Mouse (Mus musculus): ENCODE results near the gene Pcca.

Gene Pcca

DNA sequence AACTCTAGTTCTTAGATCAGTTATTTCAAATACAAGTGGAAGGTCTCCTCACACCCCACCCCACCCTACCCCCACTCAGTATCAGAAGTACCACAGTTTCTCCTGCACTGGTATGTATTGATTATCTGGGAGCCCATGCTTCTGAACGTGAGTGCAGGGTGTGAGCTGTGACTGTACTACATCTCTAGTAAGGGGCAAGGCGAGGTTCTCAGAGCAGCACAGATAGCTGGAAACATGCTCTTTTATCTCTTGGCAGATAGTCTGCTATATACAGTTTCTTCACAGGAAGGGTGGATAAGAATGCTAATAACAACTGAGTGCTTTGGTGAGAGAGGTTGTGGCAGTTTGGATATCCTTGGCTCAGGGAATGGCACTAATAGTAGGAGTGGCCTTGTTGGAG is 117.6 kb downstream of the Pcca start:
- DNase-seq = no peak

DNA sequence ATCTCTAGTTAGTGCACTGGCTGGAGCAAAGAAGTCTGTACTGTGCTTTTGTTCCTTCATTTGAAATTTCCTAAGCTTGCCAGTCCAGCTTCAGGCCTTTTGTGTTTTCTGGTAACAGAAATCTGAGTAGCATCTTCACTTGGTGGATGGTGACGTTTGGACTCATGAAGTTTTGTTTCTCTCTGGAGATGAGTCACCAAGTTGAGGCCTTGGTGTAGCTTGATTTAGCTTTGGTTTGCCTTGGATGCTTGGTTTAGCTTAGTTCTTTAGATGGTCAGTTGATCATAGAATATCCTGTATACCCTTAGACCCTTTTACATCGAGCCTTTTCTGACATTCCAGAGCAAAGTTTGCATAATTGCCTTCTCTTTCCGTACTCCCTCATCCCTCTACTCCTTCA is 141.5 kb downstream of the Pcca start:
- DNase-seq = no peak

DNA sequence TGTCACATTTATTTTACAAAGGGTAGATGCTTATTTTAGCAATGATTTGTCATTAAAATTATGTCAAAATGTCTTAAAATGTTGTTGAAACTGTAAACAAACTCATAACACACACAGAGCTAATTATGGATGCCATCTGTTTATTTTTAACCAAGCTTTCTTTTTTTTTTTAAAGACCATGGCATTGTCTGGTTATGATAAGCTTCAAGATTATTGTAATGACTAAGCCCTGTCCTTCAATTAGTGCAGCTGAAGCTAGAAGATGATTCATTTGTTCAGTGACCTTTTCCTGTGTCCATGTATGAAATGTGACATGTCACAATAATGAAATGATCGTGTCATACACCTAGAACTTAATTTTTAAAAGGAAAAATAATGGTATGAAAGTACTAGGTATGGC is 149.5 kb downstream of the Pcca start:
- peak; percentile 32 for DNase-seq

DNA sequence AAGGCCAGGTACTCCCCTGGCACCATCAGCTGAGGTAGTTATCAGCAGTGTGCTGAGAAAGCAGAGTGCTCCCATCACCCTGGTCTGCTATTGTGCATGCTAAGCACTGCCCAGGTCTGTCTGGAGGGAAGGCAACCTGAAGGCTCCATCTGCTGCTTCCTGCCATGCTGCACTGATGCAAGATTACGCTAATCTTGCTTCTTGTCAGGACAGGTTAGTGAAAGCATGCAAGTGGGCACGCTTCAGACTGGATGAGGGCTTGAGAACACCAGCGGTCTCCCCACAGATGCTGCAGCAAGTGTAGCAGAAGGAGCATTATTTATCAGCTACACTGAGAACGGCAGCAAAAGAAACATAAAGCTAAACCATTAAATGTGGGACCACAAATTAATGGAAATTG is 150.1 kb downstream of the Pcca start:
- peak; percentile 61 for DNase-seq

DNA sequence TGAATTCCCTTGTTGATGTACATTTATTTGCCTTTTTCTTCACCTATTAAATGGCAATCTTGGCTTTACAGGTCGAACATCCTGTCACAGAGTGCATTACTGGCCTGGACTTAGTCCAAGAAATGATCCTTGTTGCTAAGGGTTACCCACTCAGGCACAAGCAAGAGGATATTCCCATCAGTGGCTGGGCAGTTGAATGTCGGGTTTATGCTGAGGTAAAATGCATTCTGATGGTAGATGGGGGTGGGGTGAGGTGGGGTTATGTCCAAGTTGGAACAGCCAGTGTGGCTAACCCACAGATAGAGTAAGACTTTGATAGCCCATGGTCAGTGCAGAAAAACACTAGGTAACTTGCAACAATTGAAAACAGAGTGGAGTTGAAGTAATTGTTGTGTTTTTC is 150.7 kb downstream of the Pcca start:
- peak; percentile 60 for DNase-seq

DNA sequence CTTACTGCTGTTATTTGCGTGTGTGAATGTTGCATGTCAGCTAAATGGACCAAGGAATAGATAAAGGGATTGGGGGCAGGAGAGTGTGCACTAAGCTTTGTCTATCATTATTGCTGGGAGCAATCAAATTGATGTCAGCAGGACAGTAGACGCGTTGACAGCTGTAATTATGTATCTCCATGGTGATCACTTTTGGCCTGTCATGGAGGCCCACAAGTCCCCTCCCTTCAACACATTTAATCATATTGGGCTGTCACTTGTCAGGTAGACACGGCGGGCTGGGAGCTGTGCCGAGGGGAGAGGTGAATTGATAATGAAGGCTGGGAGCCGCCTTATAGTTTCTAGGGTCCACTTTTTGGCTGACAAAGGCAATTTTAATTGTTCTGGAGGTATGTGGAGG is 153.3 kb downstream of the Pcca start:
- DNase-seq = no peak

DNA sequence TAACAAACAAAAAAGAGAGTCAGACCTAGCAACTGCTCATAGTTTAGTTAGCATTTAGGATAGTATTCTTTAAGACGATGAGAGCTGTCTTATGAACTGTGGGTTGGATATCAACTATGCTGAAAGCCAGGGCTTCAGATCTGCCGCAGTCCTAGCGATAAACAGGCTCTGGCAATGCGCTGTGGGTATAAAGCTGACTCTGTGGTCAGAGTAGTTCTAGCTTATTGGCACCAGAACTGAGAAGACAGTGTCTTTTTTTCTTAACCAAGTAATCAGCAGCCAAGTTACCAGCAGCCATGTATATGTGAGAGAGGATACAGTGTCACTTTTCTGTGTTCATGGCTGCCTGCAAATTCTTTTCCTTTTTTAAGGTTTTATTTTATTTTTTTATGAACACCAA is 154.3 kb downstream of the Pcca start:
- DNase-seq = no peak

DNA sequence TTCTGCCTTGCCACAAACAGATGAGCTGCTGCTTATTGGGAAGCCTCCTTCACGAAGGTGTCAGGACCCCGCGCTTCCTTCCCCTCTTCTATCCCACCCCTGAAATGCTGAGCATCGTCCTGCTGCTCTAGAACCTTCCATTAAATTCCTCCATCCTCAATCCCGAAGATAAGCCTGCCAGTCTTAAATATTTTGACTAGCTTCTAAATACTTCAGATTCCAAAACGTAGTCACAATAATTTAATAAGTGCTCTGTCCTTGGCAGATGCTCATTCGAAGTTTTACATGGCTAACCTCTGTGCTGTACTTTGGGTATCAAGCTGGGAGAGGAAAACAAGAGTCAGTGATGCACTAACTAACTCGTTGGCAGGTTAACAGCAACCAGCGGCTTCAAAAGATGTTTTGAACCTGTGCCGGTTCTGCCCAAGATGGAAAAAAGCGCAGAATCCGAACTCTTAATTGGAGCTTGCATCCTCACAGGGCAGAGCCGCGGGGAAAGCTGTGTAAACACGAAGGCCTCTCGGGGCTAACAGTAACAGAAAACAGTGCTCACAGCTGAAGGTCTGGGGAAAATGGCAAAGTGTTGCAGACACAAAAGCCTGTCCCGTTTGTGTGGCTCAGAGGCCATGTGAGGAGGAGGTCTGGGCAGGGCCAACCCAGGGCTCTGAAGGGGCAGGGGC is 155.2 kb downstream of the Pcca start:
- DNase-seq = no peak

DNA sequence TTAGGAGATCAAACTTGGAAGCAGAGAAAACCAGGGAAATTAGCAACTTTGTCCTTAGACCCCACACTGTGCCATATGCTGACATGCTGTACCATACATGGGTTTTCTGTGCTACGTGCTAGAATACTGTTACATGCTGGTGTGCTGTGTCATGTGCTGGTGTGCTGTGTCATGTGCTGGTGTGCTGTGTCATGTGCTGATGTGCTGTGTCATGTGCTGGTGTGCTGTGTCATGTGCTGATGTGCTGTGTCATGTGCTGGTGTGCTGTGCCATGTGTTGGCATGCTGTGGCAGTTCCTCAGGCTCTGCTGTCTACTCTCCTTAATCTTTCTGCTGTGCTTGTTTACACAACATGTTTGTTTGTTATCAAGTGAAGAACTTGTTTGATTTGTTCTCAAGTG is 157.4 kb downstream of the Pcca start:
- DNase-seq = no peak

DNA sequence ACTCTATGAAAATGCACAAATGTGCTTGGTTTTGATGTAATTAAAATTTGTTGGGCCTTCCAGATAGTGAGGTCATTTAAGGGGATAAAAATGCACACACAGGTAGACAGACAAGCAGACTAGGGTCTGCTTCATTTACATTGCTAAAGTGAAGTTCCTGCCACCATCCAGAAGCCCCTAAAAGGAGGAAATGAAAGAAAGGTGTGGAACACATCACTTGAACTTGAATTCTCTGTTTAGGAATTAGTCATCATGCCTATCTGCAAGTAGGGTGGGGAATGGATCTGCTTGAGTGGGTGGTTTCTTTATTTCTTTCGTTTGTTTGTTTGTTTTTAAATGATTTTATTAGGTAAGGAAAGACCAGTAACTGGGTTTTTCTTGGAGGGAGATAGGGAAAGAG is 166.2 kb downstream of the Pcca start:
- no peak for DNase-seq

DNA sequence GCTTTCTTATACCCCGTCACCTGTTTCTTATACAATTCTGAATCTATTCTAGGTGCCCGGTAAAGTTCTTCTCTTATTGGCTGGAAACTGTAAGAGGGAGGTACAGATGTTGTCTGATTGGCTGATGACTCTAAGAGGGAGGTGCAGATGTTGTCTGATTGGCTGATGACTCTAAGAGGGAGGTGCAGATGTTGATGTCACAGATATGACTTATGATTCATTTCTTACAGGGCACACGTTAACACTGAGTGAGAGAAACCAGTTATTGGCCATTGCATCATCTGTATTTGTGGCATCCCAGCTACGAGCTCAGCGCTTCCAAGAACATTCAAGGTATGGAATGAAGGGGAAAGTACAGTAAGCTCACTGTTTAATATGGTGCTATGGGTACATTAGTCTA is 179.7 kb downstream of the Pcca start:
- no peak for DNase-seq

DNA sequence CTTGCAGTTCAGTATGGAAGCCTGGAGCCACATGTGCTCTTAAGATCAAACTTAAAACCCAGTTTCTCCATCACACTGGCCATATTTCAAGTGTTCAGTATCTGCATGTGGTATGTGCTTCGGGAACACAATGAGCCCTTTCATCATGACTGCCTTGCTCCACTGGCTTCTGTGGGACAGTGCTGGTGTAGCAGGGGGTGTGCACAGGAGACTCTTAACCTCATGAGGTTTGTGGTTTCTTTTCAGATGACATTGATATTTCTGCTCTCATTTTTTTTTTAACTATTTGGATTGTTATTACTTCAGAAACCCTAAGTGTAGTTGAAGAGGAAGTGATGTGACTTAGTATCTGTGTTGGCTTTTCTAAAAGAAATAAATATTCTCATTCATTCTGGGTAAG is 180.8 kb downstream of the Pcca start:
- DNase-seq = no peak

DNA sequence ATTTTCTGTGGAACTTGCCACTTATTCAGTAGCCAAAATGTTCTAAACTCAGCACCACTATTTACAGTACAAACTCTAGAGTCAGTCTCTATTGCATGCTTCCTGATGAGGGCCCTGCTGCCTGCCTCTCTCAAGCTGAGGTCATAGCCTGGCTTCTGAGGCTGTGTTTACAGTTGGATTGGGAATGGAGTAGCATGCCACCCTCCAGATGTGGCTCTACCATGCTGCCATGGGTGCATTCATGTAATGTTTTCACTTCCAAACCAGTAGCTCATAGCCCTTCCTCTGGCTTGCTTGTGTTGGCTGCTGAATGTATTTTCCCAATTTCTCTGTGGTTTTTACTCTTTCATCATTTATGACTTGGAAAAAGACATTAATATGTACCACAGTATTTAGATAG is 181.9 kb downstream of the Pcca start:
- no peak for DNase-seq

DNA sequence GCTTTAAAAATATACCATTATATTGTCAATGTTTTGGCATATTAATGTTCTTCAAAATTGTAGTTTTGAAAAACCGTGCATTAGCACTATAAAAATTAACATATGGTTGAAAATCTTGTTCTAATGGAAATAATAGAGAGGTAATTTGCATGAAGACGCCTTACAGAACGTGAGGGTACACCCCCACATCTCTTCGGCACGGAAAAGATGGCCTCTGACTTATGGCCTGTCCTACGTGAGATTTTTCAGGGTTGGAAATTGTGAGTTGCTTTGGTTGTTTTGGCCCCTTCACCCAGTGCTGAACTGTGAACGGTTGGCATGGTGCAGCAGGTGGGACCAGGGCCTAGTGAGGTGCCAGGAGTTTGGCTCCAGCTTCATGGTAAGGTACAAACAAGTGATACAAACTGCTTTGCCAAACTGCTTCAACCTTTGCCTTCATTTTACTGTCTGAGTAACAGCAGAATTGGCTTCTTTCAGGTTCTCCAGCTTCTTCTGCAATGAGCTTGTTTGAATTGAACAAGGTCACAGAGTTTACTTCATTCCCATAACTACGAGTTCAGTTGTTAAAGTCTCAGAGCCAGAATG is 185.5 kb downstream of the Pcca start:
- DNase-seq = no peak

DNA sequence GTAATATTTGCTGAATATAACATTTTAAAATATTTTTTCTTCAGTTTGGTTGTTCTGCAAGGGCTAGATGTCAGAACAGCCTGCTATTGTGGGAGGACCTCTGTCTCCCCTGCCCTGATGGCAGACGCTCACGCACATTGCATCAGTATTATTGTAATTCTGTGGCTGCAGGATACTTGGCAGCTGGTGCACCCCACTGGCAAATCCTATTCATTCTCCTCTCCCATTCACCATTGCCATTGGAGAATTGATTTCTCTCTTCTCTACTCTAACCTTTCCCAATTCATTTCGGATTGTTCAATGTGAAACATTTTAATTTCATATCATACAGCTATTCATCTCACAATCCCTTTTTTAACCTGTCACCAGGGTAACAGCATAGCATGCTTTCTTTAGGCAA is 186.9 kb downstream of the Pcca start:
- DNase-seq = peak; percentile 33

DNA sequence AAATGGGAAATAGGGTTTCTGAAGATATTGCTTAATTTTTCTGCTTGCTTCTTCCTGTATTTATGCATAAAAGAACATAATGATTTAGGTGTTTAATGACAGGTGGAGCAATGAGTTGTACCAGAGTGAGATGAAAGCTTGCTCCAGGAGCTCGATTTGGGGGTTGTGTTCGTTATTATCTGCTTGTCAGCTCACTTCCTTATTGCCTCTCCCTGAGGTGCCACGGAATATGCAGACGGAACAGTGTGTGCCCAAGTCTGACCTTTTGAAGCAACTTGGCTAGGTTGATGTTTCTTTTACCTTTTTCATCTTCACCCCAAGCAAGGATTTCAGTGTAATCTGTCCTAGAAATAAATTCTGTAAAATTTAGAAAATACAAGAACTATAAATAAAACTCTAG is 187.6 kb downstream of the Pcca start:
- no peak for DNase-seq

DNA sequence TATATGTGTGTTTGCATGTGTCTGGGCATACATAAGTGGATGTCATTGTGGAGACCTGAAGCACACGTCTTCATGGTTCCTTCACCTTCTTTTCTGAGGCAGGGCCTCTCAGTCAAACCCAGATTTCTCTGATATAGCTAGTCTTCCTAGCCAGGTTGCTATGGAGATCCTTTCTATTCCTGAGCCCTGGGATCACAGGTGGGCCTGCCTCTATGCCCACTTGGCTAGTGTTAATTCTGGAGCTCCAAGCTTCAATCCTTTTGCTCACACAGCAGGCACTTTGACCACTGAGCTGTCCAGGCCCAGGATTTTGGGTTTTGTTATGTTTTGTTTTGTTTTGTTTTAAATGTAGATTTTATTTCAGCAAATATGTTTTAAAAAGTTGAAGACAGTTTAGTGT is 192.3 kb downstream of the Pcca start:
- no peak for DNase-seq

DNA sequence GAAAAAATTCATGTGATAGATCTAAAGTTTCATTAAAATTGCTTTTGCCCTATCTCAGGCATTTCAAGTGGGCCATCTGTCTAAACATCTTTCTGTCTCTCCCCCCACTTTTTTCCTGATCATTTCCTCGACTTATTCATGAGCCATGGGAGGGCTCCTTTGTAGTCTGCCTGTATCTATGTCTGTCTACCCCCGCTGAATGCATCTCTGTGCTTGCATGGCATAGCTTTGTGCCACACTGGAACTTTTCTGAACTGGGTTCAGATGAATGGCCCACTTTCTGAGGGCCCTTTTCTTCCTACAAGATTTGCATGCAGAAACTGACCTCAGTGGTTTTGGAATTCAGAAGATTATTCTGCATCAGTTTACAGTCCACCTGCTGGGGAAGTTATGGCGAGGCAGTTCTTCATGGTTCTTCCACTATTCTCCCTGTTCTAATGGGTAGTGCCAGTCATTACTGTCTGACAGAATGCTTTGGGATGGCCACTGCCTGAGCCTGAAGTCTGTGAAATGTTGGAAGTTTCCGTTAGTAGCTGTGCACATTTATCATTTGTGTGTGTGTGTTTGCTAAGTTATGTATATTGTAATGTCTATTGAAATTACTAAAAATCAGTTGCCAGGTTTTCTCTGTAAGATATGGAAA is 195.4 kb downstream of the Pcca start:
- DNase-seq = no peak

DNA sequence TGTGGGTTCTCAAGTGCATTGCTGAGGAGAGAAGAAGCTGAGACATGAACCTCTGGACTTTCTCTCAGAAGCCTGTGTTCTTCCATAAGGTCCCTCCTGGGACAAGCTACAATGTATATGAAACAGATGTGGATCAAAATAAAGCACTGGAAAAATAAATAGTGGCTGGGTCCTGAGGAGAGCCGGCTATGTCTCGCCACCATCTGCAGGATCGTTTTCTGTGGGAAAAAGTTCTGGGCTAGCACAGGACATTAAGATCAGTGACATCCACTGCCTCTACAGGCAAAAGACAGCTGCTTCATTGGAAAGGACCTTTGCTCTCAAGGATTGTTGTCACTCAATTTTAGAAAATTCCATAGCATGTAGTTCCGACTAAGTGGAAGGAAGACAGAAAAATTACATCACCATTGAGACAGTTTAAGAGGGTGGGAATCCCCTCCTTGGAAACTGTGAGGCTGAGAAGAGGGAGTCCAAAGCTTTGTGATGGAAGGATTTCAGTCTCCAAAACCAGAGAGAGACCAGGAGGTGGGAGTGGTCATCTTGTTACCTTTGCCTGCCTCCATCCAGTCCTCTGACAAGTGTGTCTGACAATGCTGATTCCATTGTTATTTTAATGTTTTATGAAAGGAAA is 196.9 kb downstream of the Pcca start:
- no peak for DNase-seq

DNA sequence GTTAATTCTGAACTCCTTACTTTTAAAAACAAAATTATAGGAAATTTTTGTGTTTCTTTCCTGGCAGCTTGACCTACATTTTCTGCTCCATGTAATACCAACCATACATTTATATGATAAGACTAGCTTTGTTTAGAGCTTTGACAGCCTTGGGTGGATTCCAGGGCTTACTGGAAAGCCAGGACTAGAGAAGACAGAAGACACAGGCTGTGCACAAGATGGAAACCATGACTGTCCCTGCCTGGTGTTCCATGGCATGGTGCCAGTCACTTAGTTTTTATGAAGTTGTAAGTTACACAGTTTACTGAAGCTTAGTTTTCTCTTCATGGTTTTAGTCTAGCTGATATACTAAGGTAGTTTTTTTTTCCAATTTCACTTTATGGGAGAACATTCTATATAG is 202.7 kb downstream of the Pcca start:
- peak; percentile 29 for DNase-seq

DNA sequence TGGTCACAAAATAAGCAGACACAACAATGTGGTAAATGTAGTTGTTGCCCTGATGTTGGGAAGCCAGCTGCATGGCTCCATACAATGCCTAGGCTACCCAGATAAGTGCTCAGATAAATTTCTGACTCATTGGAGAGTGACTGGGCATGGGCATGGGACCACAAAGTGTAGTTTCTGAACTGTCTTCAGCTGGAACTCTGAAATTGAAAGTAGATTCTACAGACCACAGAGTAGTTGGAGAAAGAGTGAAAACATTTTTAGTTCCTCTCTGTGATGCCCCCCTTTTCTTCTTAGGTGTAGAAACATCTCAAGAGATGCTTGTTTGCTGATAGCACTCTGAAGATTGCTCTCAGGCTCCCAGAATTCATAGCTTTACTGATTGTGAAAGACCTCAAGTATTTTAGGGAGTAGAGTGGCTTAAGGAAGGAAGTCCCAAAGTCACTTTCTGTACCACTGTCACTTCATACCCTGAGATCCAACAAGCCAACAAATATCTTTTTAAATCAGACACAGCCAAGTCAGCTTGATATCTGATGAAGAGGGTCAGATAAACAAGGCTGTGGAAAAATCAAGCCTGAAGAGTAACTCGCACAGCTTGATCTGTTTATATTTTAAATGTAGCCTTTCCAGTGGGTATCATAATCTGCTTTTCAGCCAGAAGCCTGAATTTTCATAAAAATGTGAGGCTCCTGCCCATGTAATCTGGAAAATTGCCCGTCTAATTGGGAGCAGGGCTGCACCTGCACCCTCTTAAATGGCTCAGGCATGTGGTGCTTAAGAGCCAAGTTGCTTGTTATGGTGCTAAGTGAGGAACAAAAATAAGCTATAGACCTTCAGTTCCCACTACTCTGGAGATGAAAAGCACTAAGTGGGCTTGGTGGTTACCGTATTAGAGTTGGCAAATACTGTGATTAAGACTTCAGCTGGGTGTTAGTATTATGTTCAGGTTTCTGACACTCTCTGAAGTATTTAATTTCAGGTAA is 214.0 kb downstream of the Pcca start:
- peak; percentile 44 for DNase-seq

DNA sequence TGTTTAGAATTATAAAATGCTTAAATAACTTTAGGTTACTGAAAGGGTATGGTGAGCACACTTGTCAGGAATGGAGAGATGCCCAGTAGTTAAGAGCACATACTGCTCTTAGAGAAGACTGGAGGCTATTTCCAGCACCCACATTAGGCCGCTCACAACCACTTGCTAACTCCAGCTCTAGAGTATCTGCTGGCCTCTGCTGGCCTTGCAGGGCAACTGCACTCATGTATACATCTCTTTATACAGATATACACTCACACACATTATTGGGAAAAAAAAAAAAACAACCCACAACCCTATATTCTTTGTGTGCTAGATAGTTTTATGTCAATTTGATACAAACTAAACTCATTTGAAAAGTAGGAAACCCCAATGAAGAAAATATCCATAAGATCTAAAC is 217.4 kb downstream of the Pcca start:
- no peak for DNase-seq

DNA sequence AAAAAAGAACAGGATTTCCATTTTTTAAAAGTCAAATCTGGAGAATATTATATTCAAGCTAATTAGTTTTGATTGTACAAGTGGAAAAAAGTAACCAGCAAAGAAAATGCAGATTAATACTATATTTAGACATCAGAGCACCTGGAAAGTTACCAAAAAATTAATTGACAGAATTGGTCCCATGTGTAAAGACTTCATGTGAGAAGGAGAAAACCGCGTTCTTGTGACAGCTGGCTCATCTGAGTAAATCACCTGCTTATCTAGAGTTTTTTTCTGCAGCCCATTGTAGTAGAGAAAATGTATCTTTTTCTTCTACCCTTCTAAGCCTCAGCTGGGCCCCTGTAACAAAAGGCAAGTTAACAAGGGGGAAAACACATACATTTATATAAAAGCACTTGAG is 219.2 kb downstream of the Pcca start:
- no peak for DNase-seq

Measured in cerebellum, adult 9-10 months (tissue).